Mouse (Mus musculus): ENCODE results near the gene N4bp2l2. TPM values are rescaled to one million over a fixed set of nuclear protein-coding genes. Genes with fewer than 3 reads are reported as not detected.

Gene N4bp2l2
- polyA plus RNA-seq, 2 experiments: 12.3 to 25.1 TPM

- no peak for DNase-seq (ENCODE audit: low read depth in 3 of 3, low spot score in 3 of 3)
- H3K9ac ChIP-seq (replicated peaks): no peak overlapping the region
- no peaks in the 10 kb centered on the region for H3K27me3 ChIP-seq (ENCODE audit: control insufficient read depth, insufficient read depth, low read length)
- peaks cover 48% of the 10 kb centered on the region for H3K36me3 ChIP-seq (replicated peaks; ENCODE audit: control insufficient read depth, insufficient read depth, low read depth)
- H3K4me3 ChIP-seq (ENCODE audit: insufficient read depth in 1 of 2, low read depth in 2 of 2, low read length in 2 of 2): no peak overlapping the region
- no peak for ATAC-seq (ENCODE audit: insufficient read depth)
- H3K4me1 ChIP-seq (replicated peaks; ENCODE audit: control insufficient read depth in 2 of 2, insufficient read depth in 2 of 2, low read length in 1 of 2): no peaks in the 10 kb centered on the region; a peak in 1 of 4 replicates
- H3K27ac ChIP-seq: no peak overlapping the region
- no peak overlapping the region for H3K4me2 ChIP-seq (ENCODE audit: low read depth)
- H3K9me3 ChIP-seq (ENCODE audit: control insufficient read depth, low read length): no peaks in the 10 kb centered on the region
- TF ChIP-seq CTCF (IDR thresholded peaks at IDR 0.05; ENCODE audit: low read depth) (no peak), EP300 (IDR thresholded peaks at IDR 0.05; ENCODE audit: low read depth) (no peak)
These were observed 104.6 kb downstream of the N4bp2l2 start for GRCm38 (mm10) chr5:150561376-150561775.

- TF ChIP-seq EP300 (IDR thresholded peaks at IDR 0.05; ENCODE audit: low read depth) (no peak), CTCF (IDR thresholded peaks at IDR 0.05; ENCODE audit: low read depth) (no peak)
- Histone ChIP-seq H3K4me1 (replicated peaks; ENCODE audit: control insufficient read depth in 2 of 2, insufficient read depth in 2 of 2, low read length in 1 of 2) (no peaks in the 10 kb centered on the region; a peak in 1 of 4 replicates), H3K27ac (no peak overlapping the region), H3K4me3 (ENCODE audit: insufficient read depth in 1 of 2, low read depth in 2 of 2, low read length in 2 of 2) (no peak overlapping the region), H3K36me3 (replicated peaks; ENCODE audit: control insufficient read depth, insufficient read depth, low read depth) (peaks cover 46% of the 10 kb centered on the region), H3K27me3 (ENCODE audit: control insufficient read depth, insufficient read depth, low read length) (no peaks in the 10 kb centered on the region), H3K9me3 (ENCODE audit: control insufficient read depth, low read length) (no peaks in the 10 kb centered on the region), H3K9ac (replicated peaks) (no peak overlapping the region), H3K4me2 (ENCODE audit: low read depth) (no peak overlapping the region)
- DNase-seq (ENCODE audit: low read depth in 3 of 3, low spot score in 3 of 3) (no peak), ATAC-seq (ENCODE audit: insufficient read depth) (no peak)
- 94% methylated on average over 5 of the region's 5 CpGs for WGBS (ENCODE audit: insufficient replicate concordance)
These were observed 105.1 kb downstream of the N4bp2l2 start for GRCm38 (mm10) chr5:150560851-150561250.

- DNase-seq (ENCODE audit: low read depth in 3 of 3, low spot score in 3 of 3): no peak
- WGBS (ENCODE audit: insufficient replicate concordance): 86% methylated on average over 6 of the region's 6 CpGs
- TF ChIP-seq EP300 (IDR thresholded peaks at IDR 0.05; ENCODE audit: low read depth): no peak
- Histone ChIP-seq H3K27ac (no peak overlapping the region), H3K9ac (replicated peaks) (no peak overlapping the region), H3K9me3 (ENCODE audit: control insufficient read depth, low read length) (no peaks in the 10 kb centered on the region), H3K4me3 (ENCODE audit: insufficient read depth in 1 of 2, low read depth in 2 of 2, low read length in 2 of 2) (no peak overlapping the region), H3K4me1 (replicated peaks; ENCODE audit: control insufficient read depth in 2 of 2, insufficient read depth in 2 of 2, low read length in 1 of 2) (no peaks in the 10 kb centered on the region; a peak in 1 of 4 replicates), H3K27me3 (ENCODE audit: control insufficient read depth, insufficient read depth, low read length) (no peaks in the 10 kb centered on the region), H3K36me3 (replicated peaks; ENCODE audit: control insufficient read depth, insufficient read depth, low read depth) (peaks cover 49% of the 10 kb centered on the region), H3K4me2 (ENCODE audit: low read depth) (no peak overlapping the region)
- ATAC-seq (ENCODE audit: insufficient read depth): no peak
These were observed 106.4 kb downstream of the N4bp2l2 start for GRCm38 (mm10) chr5:150559519-150560103.

Other genes with a start within 250 kb of the N4bp2l2 start
- gene Zar1l, start 148.0 kb downstream of the N4bp2l2 start, polyA plus RNA-seq (2012; rRNA removed): not detected in 2 replicates
- not detected in 2 replicates for gene Zar1l, start 148.0 kb downstream of the N4bp2l2 start, polyA plus RNA-seq (2014; fragmentation: Nextera tagmentation; extraction: Ambion mirVana)
- gene Brca2, start 143.6 kb downstream of the N4bp2l2 start, polyA plus RNA-seq (2012; rRNA removed): 9.6 and 17.3 TPM in 2 replicates
- gene Brca2, start 143.6 kb downstream of the N4bp2l2 start, polyA plus RNA-seq (2014; fragmentation: Nextera tagmentation; extraction: Ambion mirVana): 13.0 and 16.7 TPM in 2 replicates
- gene N4bp2l1, start 69.0 kb downstream of the N4bp2l2 start, polyA plus RNA-seq (2012; rRNA removed): 7.3 and 8.4 TPM in 2 replicates
- gene N4bp2l1, start 69.0 kb downstream of the N4bp2l2 start, polyA plus RNA-seq (2014; fragmentation: Nextera tagmentation; extraction: Ambion mirVana): 8.3 and 9.4 TPM in 2 replicates
- 5.2 and 7.0 TPM in 2 replicates for gene Pds5b, start 7.6 kb upstream of the N4bp2l2 start, polyA plus RNA-seq (2012; rRNA removed)
- gene Pds5b, start 7.6 kb upstream of the N4bp2l2 start, polyA plus RNA-seq (2014; fragmentation: Nextera tagmentation; extraction: Ambion mirVana): 10.8 and 11.0 TPM in 2 replicates

Data from liver, embryonic 14.5 days (tissue).